Mouse (Mus musculus): ENCODE results near the gene Fam129a. TPM values are rescaled to one million over a fixed set of nuclear protein-coding genes. Genes with fewer than 3 reads are reported as not detected.

The Fam129a gene
- total and polyA plus RNA-seq, 3 experiments = 27.8 to 48.3 (median 37.0) TPM

GRCm38 (mm10) chr1:151685666-151686309 lies 114.8 kb downstream of the Fam129a start:
- Histone ChIP-seq H3K4me3 (replicated peaks in 1 of 3; ENCODE audit: low read depth in 2 of 3, low read length in 2 of 3, poor library complexity in 1 of 3) (no peak overlapping the region), H3K4me1 (ENCODE audit: control insufficient read depth in 1 of 2, insufficient read depth in 2 of 2) (peaks cover 15 to 44% of the 10 kb centered on the region in 2 experiments), H3K36me3 (replicated peaks in 1 of 2; ENCODE audit: control insufficient read depth in 1 of 2, insufficient read depth in 1 of 2, low read length in 1 of 2) (peaks cover 7 to 26% of the 10 kb centered on the region in 2 experiments), H3K9me3 (replicated peaks; ENCODE audit: low read length) (no peaks in the 10 kb centered on the region), H3K79me2 (replicated peaks; ENCODE audit: control insufficient read depth, extremely low read depth, insufficient read depth, poor library complexity, severe bottlenecking) (no peaks in the 10 kb centered on the region), H3K4me2 (ENCODE audit: insufficient read depth, low read depth, poor library complexity, severe bottlenecking) (peak overlapping the region; percentile 43; the same call in 1 of the 2 replicates), H3K9ac (ENCODE audit: insufficient read depth, low read depth) (no peak overlapping the region), H3K27ac (ENCODE audit: insufficient read depth, low read depth) (no peak overlapping the region), H3K27me3 (replicated peaks) (no peaks in the 10 kb centered on the region)
- dilution Hi-C loops (cut with MboI; ENCODE audit: extremely low pct_ligation_motif_present, extremely low pct_unique_long_range_greater_than_20kb, low sequenced_read_pairs) = no loop called here
- in situ Hi-C loops (cut with MboI; ENCODE audit: low pct_ligation_motif_present, low pct_unique_long_range_greater_than_20kb, low sequenced_read_pairs) = no loop called here
- no peak for DNase-seq (ENCODE audit: extremely low read depth)
- TF ChIP-seq MYC (IDR thresholded peaks at IDR 0.05; ENCODE audit: low read depth, low read length) = no peak
- no peak for TF ChIP-seq JUND (conservative IDR thresholded peaks at IDR 0.05; ENCODE audit: low read depth, low read length)
- TF ChIP-seq ZNF384 (IDR thresholded peaks at IDR 0.05; ENCODE audit: low read depth, low read length) = no peak
- 0 out of 2 replicates have a peak, but pooled peaks have one; percentile 40 for TF ChIP-seq EP300 (IDR thresholded peaks at IDR 0.05; ENCODE audit: low read length)
- TF ChIP-seq UBTF (IDR thresholded peaks at IDR 0.05; ENCODE audit: low read depth, low read length) = no peak
- no peak for TF ChIP-seq PAX5 (IDR thresholded peaks at IDR 0.05; ENCODE audit: low read length)
- TF ChIP-seq RCOR1 (conservative IDR thresholded peaks at IDR 0.05; ENCODE audit: low read depth, low read length) = no peak
- TF ChIP-seq ETS1 (conservative IDR thresholded peaks at IDR 0.05; ENCODE audit: low read depth, low read length) = 0 out of 2 replicates have a peak, but pooled peaks have one; percentile 14
- no peak for TF ChIP-seq GABPA (IDR thresholded peaks at IDR 0.05; ENCODE audit: insufficient replicate concordance, low read depth, low read length)
- TF ChIP-seq SMC3 (IDR thresholded peaks at IDR 0.05; ENCODE audit: low read depth, low read length) = no peak
- no peak for TF ChIP-seq HCFC1 (IDR thresholded peaks at IDR 0.05; ENCODE audit: low read depth, low read length)
- no peak for TF ChIP-seq BHLHE40 (IDR thresholded peaks at IDR 0.05; ENCODE audit: low read depth, low read length)
- no peak for TF ChIP-seq USF2 (conservative IDR thresholded peaks at IDR 0.05; ENCODE audit: low read depth, low read length)
- TF ChIP-seq POLR2A (IDR thresholded peaks at IDR 0.05; ENCODE audit: low read depth, low read length) = no peak
- TF ChIP-seq RAD21 (IDR thresholded peaks at IDR 0.05; ENCODE audit: low read depth, low read length) = no peak
- no peak for TF ChIP-seq NELFE (IDR thresholded peaks at IDR 0.05; ENCODE audit: low read depth, low read length)
- peak; percentile 25; the same call in 1 of the 2 replicates for TF ChIP-seq TCF12 (IDR thresholded peaks at IDR 0.05; ENCODE audit: low read depth, low read length)
- no peak for TF ChIP-seq ZC3H11A (IDR thresholded peaks at IDR 0.05; ENCODE audit: low read depth, low read length)
- no peak for TF ChIP-seq KAT2A (IDR thresholded peaks at IDR 0.05; ENCODE audit: insufficient replicate concordance, low read length)
- no peak for TF ChIP-seq ZKSCAN1 (IDR thresholded peaks at IDR 0.05; ENCODE audit: borderline replicate concordance, low read depth, low read length)
- 0 out of 2 replicates have a peak, but pooled peaks have one; percentile 16 for TF ChIP-seq MAZ (IDR thresholded peaks at IDR 0.05; ENCODE audit: low read depth, low read length)
- no peak for TF ChIP-seq NRF1 (IDR thresholded peaks at IDR 0.05; ENCODE audit: low read depth, low read length)
- TF ChIP-seq CHD2 (IDR thresholded peaks at IDR 0.05; ENCODE audit: low read length) = no peak
- TF ChIP-seq JUN (IDR thresholded peaks at IDR 0.05; ENCODE audit: insufficient read depth, low read depth, low read length) = no peak
- TF ChIP-seq MAX (IDR thresholded peaks at IDR 0.05; ENCODE audit: low read length) = no peak
- TF ChIP-seq USF1 (IDR thresholded peaks at IDR 0.05; ENCODE audit: low read depth, low read length) = no peak
- TF ChIP-seq IRF4 (IDR thresholded peaks at IDR 0.05; ENCODE audit: low read depth, low read length) = no peak
- TF ChIP-seq ZMIZ1 (IDR thresholded peaks at IDR 0.05; ENCODE audit: low read depth, low read length) = no peak
- TF ChIP-seq E2F4 (IDR thresholded peaks at IDR 0.05; ENCODE audit: insufficient replicate concordance, low read depth, low read length) = no peak
- peak; percentile 22; the same call in 1 of the 2 replicates for TF ChIP-seq MXI1 (IDR thresholded peaks at IDR 0.05; ENCODE audit: low read depth, low read length)
- TF ChIP-seq POLR2AphosphoS2 (IDR thresholded peaks at IDR 0.05; ENCODE audit: low read depth, low read length) = no peak
- no peak for TF ChIP-seq CHD1 (IDR thresholded peaks at IDR 0.05; ENCODE audit: low read depth, low read length)
- peak; percentile 49; the same call in 1 of the 2 replicates for TF ChIP-seq SIN3A (IDR thresholded peaks at IDR 0.05; ENCODE audit: low read length)

Data from CH12.LX (cell line).